Mouse (Mus musculus) spleen, adult 10 weeks (tissue): ENCODE data around the gene Ttc5. TPM values are rescaled to one million over a fixed set of nuclear protein-coding genes. Genes with fewer than 3 reads are reported as not detected.

ENCODE experiments used
- polyA plus RNA-seq: library from polyadenylated mRNA; stranded (reverse); fragments of 350-450 nt; fragmentation: Illumina TruSeq; extraction: RNeasy Lipid Tissue Mini Kit (QIAGEN cat#74804); gene quantifications from one replicate; pipeline ENCODE4 v1.2.3, GENCODE M21; 2015; ENCODE audit warnings: low replicate concordance; ENCODE audit not compliant: insufficient read depth

Ttc5 gene
- 70.2 TPM for polyA plus RNA-seq

GRCm38 (mm10) chr14:50785251-50785637 lies at the start of gene Ttc5:
Gene Ttc5, minus strand, starts transcription at chr14:50785519.

GRCm38 (mm10) chr14:50807487-50808072 lies 22.3 kb upstream of the Ttc5 start, which contains the start of the genes Ccnb1ip1 and Parp2:
Gene Ccnb1ip1, minus strand, starts transcription at chr14:50807732.
Gene Parp2, plus strand, starts transcription at chr14:50807841.

GRCm38 (mm10) chr14:50744994-50745393 lies 40.3 kb downstream of the Ttc5 start, which contains the start of gene Olfr749:
Gene Olfr749, minus strand, starts transcription at chr14:50745094.

Other genes with a start within 250 kb of the Ttc5 start
- not detected for gene Olfr744, start 170.6 kb downstream of the Ttc5 start, polyA plus RNA-seq
- gene Olfr745, start 146.1 kb downstream of the Ttc5 start, polyA plus RNA-seq, result not detected
- gene Olfr746, start 138.4 kb downstream of the Ttc5 start, polyA plus RNA-seq, result not detected
- gene Olfr747, start 92.3 kb downstream of the Ttc5 start, polyA plus RNA-seq, result not detected
- gene Olfr748, start 78.1 kb downstream of the Ttc5 start, polyA plus RNA-seq, result not detected
- gene Olfr749, start 40.4 kb downstream of the Ttc5 start, polyA plus RNA-seq, result not detected
- gene Ccnb1ip1, start 22.2 kb upstream of the Ttc5 start, polyA plus RNA-seq, result not detected
- gene Parp2, start 22.3 kb upstream of the Ttc5 start, polyA plus RNA-seq, result 122 TPM
- gene Tep1, start 85.0 kb upstream of the Ttc5 start, polyA plus RNA-seq, result 58.6 TPM
- 0.44 TPM for gene Klhl33, start 112.0 kb upstream of the Ttc5 start, polyA plus RNA-seq
- gene Osgep, start 139.4 kb upstream of the Ttc5 start, polyA plus RNA-seq, result 54.5 TPM
- gene Apex1, start 139.4 kb upstream of the Ttc5 start, polyA plus RNA-seq, result 60.1 TPM
- gene Pip4p1, start 145.3 kb upstream of the Ttc5 start, polyA plus RNA-seq, result 134 TPM
- 58.5 TPM for gene Pnp, start 145.6 kb upstream of the Ttc5 start, polyA plus RNA-seq
- 76.0 TPM for gene Gm49342, start 159.0 kb upstream of the Ttc5 start, polyA plus RNA-seq
- gene Pnp2, start 170.5 kb upstream of the Ttc5 start, polyA plus RNA-seq, result 4.6 TPM
- 0.26 TPM for gene Rnase10, start 222.2 kb upstream of the Ttc5 start, polyA plus RNA-seq